ENCODE assay signal across 8 mouse cellular contexts in genomic region chr2:144011080-144011551, GRCm38 (mm10). TPM values are rescaled to one million over a fixed set of nuclear protein-coding genes. Genes with fewer than 3 reads are reported as not detected.
DNase-seq lines count a peak whose midpoint lies in the region; ATAC-seq lines count a peak whose summit lies in the region.

Gene Rrbp1, minus strand, starts transcription at chr2:144011263.

- peak; percentile 93 for DNase-seq in WW6 (ENCODE audit: low read depth, low spot score)
- peak; percentile 98 to 99 for DNase-seq in cerebellum, postnatal 4 days (ENCODE audit: low spot score in 2 of 2)
- DNase-seq in gastrocnemius, adult 18-20 months (ENCODE audit: low spot score), result peak; percentile 98
- peak; percentile 96 to 99 for DNase-seq in left cerebral cortex, adult 18-20 months (ENCODE audit: low spot score in 2 of 2)
- peak; percentile 99 for DNase-seq in right cerebral cortex, adult 18-20 months
- DNase-seq in urinary bladder, postnatal 10 days (ENCODE audit: low spot score), result peak; percentile 95

- H3K27ac ChIP-seq in hindbrain, embryonic 16.5 days (ENCODE audit: low read depth, low read length), result peak within 1 kb of the TSS; percentile 90
- H3K27ac ChIP-seq in macrophage, result no peak within 1 kb of the TSS

- H3K9me3 ChIP-seq in hindbrain, embryonic 16.5 days (ENCODE audit: control insufficient read depth, low read length), result no peaks in the 10 kb centered on the region

- H3K36me3 ChIP-seq in hindbrain, embryonic 16.5 days (ENCODE audit: control insufficient read depth, insufficient read depth, low read length), result no peaks in the 10 kb centered on the region
- H3K36me3 ChIP-seq in macrophage (ENCODE audit: inconsistent target), result no peaks in the 10 kb centered on the region

- peak within 1 kb of the TSS; percentile 88 for H3K9ac ChIP-seq in hindbrain, embryonic 16.5 days (ENCODE audit: low read depth, low read length)

- peaks cover 30% of the 10 kb centered on the region for H3K79me2 ChIP-seq in macrophage (ENCODE audit: inconsistent target)

- H3K4me2 ChIP-seq in hindbrain, embryonic 16.5 days (ENCODE audit: low read length), result peak within 1 kb of the TSS; percentile 68

- H3K4me1 ChIP-seq in hindbrain, embryonic 16.5 days (ENCODE audit: control insufficient read depth, insufficient read depth, low read depth, low read length), result peaks cover 14% of the 10 kb centered on the region

- peak within 1 kb of the TSS; percentile 94 for H3K4me3 ChIP-seq in hindbrain, embryonic 16.5 days (ENCODE audit: low read length)
- no peak within 1 kb of the TSS for H3K4me3 ChIP-seq in macrophage (ENCODE audit: inconsistent target)

- 0% methylated on average over 30 of the region's 53 CpGs for WGBS in hindbrain, embryonic 16.5 days
- 3% methylated on average over 41 of the region's 53 CpGs for WGBS in macrophage (ENCODE audit: missing documents)

- ATAC-seq in hindbrain, embryonic 16.5 days, result peak; percentile 99

- no peaks in the 10 kb centered on the region for H3K27me3 ChIP-seq in hindbrain, embryonic 16.5 days (replicated peaks; ENCODE audit: control insufficient read depth, insufficient read depth, low read length)

RNA-seq across cellular contexts. Expression of gene Rrbp1, which starts in this region (rescaled TPM):
- 10 to 100 TPM; 32.0 to 39.3 TPM for total RNA-seq in gastrocnemius, adult 18-20 months (2021)
- 29.2 and 32.8 TPM in 2 replicates for polyA plus RNA-seq in hindbrain, embryonic 16.5 days (2015; fragmentation: Nextera tagmentation; extraction: Ambion mirVana)
- total RNA-seq in left cerebral cortex, adult 18-20 months (2021), result 10 to 100 TPM; 57.2 to 58.9 TPM
- total RNA-seq in macrophage (2018; cell fraction: chromatin; rRNA removed), result 1,000 to 10,000 TPM in 16 of 26 experiments, 100 to 1,000 TPM in 10; 593 to 1,756 (median 1,078) TPM
- 100 to 1,000 TPM; 326 to 901 (median 520) TPM for total RNA-seq in macrophage (2018; cell fraction: cytosol; rRNA removed)
- total RNA-seq in macrophage (2018; cell fraction: nucleus; rRNA removed), result 1,000 to 10,000 TPM in 10 of 26 experiments, 100 to 1,000 TPM in 16; 519 to 1,296 (median 882) TPM
- 324 to 943 TPM (median 383 TPM) in 3 replicates for polyA plus RNA-seq in macrophage (2018)
